Mouse (Mus musculus): ENCODE measurements around the gene Qrich2. TPM values are rescaled to one million over a fixed set of nuclear protein-coding genes. Genes with fewer than 3 reads are reported as not detected.

Gene Qrich2
- total RNA-seq, 1 experiment = 0.22 TPM

- Histone ChIP-seq H3K4me3 (ENCODE audit: insufficient read depth in 1 of 2, low read depth in 1 of 2, low read length in 2 of 2, poor library complexity in 1 of 2, severe bottlenecking in 1 of 2) (no peak overlapping the region), H3K9me3 (ENCODE audit: control insufficient read depth, insufficient read depth, low read depth, low read length) (no peaks in the 10 kb centered on the region), H3K36me3 (ENCODE audit: control insufficient read depth, insufficient read depth, low read length, poor library complexity, severe bottlenecking) (no peaks in the 10 kb centered on the region), H3K27ac (ENCODE audit: insufficient read depth, low read depth, low read length, poor library complexity, severe bottlenecking) (no peak overlapping the region), H3K9ac (ENCODE audit: insufficient read depth, low read depth, low read length, poor library complexity, severe bottlenecking) (no peak overlapping the region), H3K4me1 (ENCODE audit: control insufficient read depth in 2 of 2, insufficient read depth in 2 of 2, low read length in 2 of 2, poor library complexity in 1 of 2) (peaks cover 0 to 1% of the 10 kb centered on the region in 2 experiments; a peak in 1 of 4 replicates)
- no peak for TF ChIP-seq MAFK (IDR thresholded peaks at IDR 0.05; ENCODE audit: insufficient read depth, low read depth, low read length)
- TF ChIP-seq ZNF384 (IDR thresholded peaks at IDR 0.05; ENCODE audit: low read depth, low read length) = no peak
- no peak for TF ChIP-seq ZC3H11A (IDR thresholded peaks at IDR 0.05; ENCODE audit: borderline replicate concordance, low read depth, low read length)
- no peak for TF ChIP-seq HCFC1 (IDR thresholded peaks at IDR 0.05; ENCODE audit: borderline replicate concordance, insufficient read depth, low read length)
- no peak for TF ChIP-seq CHD2 (IDR thresholded peaks at IDR 0.05; ENCODE audit: low read depth, low read length)
- in situ Hi-C loops (cut with MboI; ENCODE audit: low sequenced_read_pairs in 2 of 2, unreplicated experiment in 2 of 2) = no loop called here
- DNase-seq (ENCODE audit: low read depth, low spot score) = no peak
Observed at GRCm38 (mm10) chr11:116505573-116505972, 39.5 kb upstream of the Qrich2 start.

DNA sequence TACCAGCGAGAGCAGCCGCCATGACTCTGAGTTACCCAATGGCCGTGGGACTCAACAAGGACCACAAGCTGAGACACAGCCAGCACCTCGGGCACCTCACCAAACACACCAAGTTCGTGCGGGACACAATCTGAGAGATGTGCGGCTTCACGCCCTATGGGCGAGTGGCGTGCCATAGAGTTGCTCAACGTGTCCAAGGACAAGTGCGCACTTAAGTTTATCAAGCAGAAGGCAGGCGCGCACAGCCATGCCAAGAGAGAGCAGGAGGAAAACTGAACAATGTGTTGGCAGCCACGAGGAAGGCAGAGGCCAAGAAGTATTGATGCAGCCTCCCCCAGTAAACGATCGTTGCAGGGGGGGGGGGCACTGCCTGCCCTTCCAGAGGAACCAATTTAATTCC is 38.5 kb upstream of the Qrich2 start:
- Histone ChIP-seq H3K9ac (ENCODE audit: insufficient read depth, low read depth, low read length, poor library complexity, severe bottlenecking) (peak overlapping the region; percentile 37; the same call in 1 of the 2 replicates), H3K4me1 (ENCODE audit: control insufficient read depth in 2 of 2, insufficient read depth in 2 of 2, low read length in 2 of 2, poor library complexity in 1 of 2) (peaks cover 0 to 1% of the 10 kb centered on the region in 2 experiments; a peak in 1 of 4 replicates), H3K36me3 (ENCODE audit: control insufficient read depth, insufficient read depth, low read length, poor library complexity, severe bottlenecking) (no peaks in the 10 kb centered on the region), H3K27ac (ENCODE audit: insufficient read depth, low read depth, low read length, poor library complexity, severe bottlenecking) (no peak overlapping the region), H3K9me3 (ENCODE audit: control insufficient read depth, insufficient read depth, low read depth, low read length) (no peaks in the 10 kb centered on the region), H3K4me3 (ENCODE audit: insufficient read depth in 1 of 2, low read depth in 1 of 2, low read length in 2 of 2, poor library complexity in 1 of 2, severe bottlenecking in 1 of 2) (peak overlapping the region; percentile 50 to 64)
- DNase-seq (ENCODE audit: low read depth, low spot score) = no peak
- TF ChIP-seq MAFK (IDR thresholded peaks at IDR 0.05; ENCODE audit: insufficient read depth, low read depth, low read length) = no peak
- TF ChIP-seq HCFC1 (IDR thresholded peaks at IDR 0.05; ENCODE audit: borderline replicate concordance, insufficient read depth, low read length) = no peak
- TF ChIP-seq ZNF384 (IDR thresholded peaks at IDR 0.05; ENCODE audit: low read depth, low read length) = no peak
- TF ChIP-seq CHD2 (IDR thresholded peaks at IDR 0.05; ENCODE audit: low read depth, low read length) = no peak
- no peak for TF ChIP-seq ZC3H11A (IDR thresholded peaks at IDR 0.05; ENCODE audit: borderline replicate concordance, low read depth, low read length)
- in situ Hi-C loops (cut with MboI; ENCODE audit: low sequenced_read_pairs in 2 of 2, unreplicated experiment in 2 of 2) = no loop called here

GRCm38 (mm10) chr11:116501005-116501746 is 35.1 kb upstream of the Qrich2 start:
- H3K27ac ChIP-seq (ENCODE audit: insufficient read depth, low read depth, low read length, poor library complexity, severe bottlenecking) = no peak overlapping the region
- DNase-seq (ENCODE audit: low read depth, low spot score) = peak; percentile 72
- no peaks in the 10 kb centered on the region for H3K36me3 ChIP-seq (ENCODE audit: control insufficient read depth, insufficient read depth, low read length, poor library complexity, severe bottlenecking)
- peaks cover 0 to 1% of the 10 kb centered on the region in 2 experiments; a peak in 1 of 4 replicates for H3K4me1 ChIP-seq (ENCODE audit: control insufficient read depth in 2 of 2, insufficient read depth in 2 of 2, low read length in 2 of 2, poor library complexity in 1 of 2)
- H3K4me3 ChIP-seq (ENCODE audit: insufficient read depth in 1 of 2, low read depth in 1 of 2, low read length in 2 of 2, poor library complexity in 1 of 2, severe bottlenecking in 1 of 2) = no peak overlapping the region
- in situ Hi-C loops (cut with MboI; ENCODE audit: low sequenced_read_pairs in 2 of 2, unreplicated experiment in 2 of 2) = no loop called here
- H3K9me3 ChIP-seq (ENCODE audit: control insufficient read depth, insufficient read depth, low read depth, low read length) = no peaks in the 10 kb centered on the region
- TF ChIP-seq CHD2 (IDR thresholded peaks at IDR 0.05; ENCODE audit: low read depth, low read length) = no peak
- peak; percentile 100 for TF ChIP-seq MAFK (IDR thresholded peaks at IDR 0.05; ENCODE audit: insufficient read depth, low read depth, low read length)
- H3K9ac ChIP-seq (ENCODE audit: insufficient read depth, low read depth, low read length, poor library complexity, severe bottlenecking) = no peak overlapping the region

GRCm38 (mm10) chr11:116499018-116499417 is 33.0 kb upstream of the Qrich2 start:
- Histone ChIP-seq H3K27ac (ENCODE audit: insufficient read depth, low read depth, low read length, poor library complexity, severe bottlenecking) (no peak overlapping the region), H3K4me1 (ENCODE audit: control insufficient read depth in 2 of 2, insufficient read depth in 2 of 2, low read length in 2 of 2, poor library complexity in 1 of 2) (0 out of 4 replicates have a peak, but pooled peaks cover 0 to 4% of the 10 kb centered on the region in 2 experiments), H3K9ac (ENCODE audit: insufficient read depth, low read depth, low read length, poor library complexity, severe bottlenecking) (no peak overlapping the region), H3K36me3 (ENCODE audit: control insufficient read depth, insufficient read depth, low read length, poor library complexity, severe bottlenecking) (no peaks in the 10 kb centered on the region), H3K4me3 (ENCODE audit: insufficient read depth in 1 of 2, low read depth in 1 of 2, low read length in 2 of 2, poor library complexity in 1 of 2, severe bottlenecking in 1 of 2) (peak overlapping the region; percentile 22 to 58; a peak in 1 of 4 replicates), H3K9me3 (ENCODE audit: control insufficient read depth, insufficient read depth, low read depth, low read length) (no peaks in the 10 kb centered on the region)
- DNase-seq (ENCODE audit: low read depth, low spot score) = no peak
- in situ Hi-C loops (cut with MboI; ENCODE audit: low sequenced_read_pairs in 2 of 2, unreplicated experiment in 2 of 2) = no loop called here
- TF ChIP-seq ZC3H11A (IDR thresholded peaks at IDR 0.05; ENCODE audit: borderline replicate concordance, low read depth, low read length) (no peak), ZNF384 (IDR thresholded peaks at IDR 0.05; ENCODE audit: low read depth, low read length) (peak; percentile 87)
